Mouse (Mus musculus) CH12.LX (cell line): Measurements from ENCODE around the gene Flt3l. TPM values are rescaled to one million over a fixed set of nuclear protein-coding genes. Genes with fewer than 3 reads are reported as not detected.

ENCODE experiments used
- DNase-seq: peaks from one replicate; pipeline ENCODE4 v3.0.0-alpha.2; 2013; ENCODE audit errors: extremely low read depth
- H3K27ac ChIP-seq: 2 replicates; pipeline ENCODE4 v1.5.1; 2012; ENCODE audit warnings: low read depth, mild to moderate bottlenecking, control low read depth, moderate library complexity; ENCODE audit not compliant: insufficient read depth
- H3K27me3 ChIP-seq: replicated peaks from 2 replicates; pipeline ENCODE3; 2012; ENCODE audit warnings: inconsistent platforms
- H3K36me3 ChIP-seq, 2 experiments: replicated peaks in 1 of 2; 2 replicates each; pipeline versions ENCODE3 to v1.6.1; 2012; ENCODE audit warnings: inconsistent platforms in 1 of 2, low read length in 1 of 2, mild to moderate bottlenecking in 1 of 2, mixed read lengths in 1 of 2, moderate library complexity in 1 of 2; ENCODE audit not compliant: control insufficient read depth in 1 of 2, insufficient read depth in 1 of 2
- H3K4me1 ChIP-seq, 2 experiments: 2 replicates each; pipeline ENCODE4 v1.6.1; 2012; ENCODE audit warnings: inconsistent platforms in 1 of 2, moderate library complexity in 1 of 2; ENCODE audit not compliant: insufficient read depth in 2 of 2, control insufficient read depth in 1 of 2
- H3K4me2 ChIP-seq: 2 replicates; pipeline ENCODE4 v1.6.1; 2012; ENCODE audit warnings: low read depth, mild to moderate bottlenecking, control low read depth; ENCODE audit not compliant: poor library complexity, insufficient read depth, severe bottlenecking
- H3K4me3 ChIP-seq, 3 experiments: fragments of 150-350 bp in 1 of 3; sonication (generic) in 1 of 3; replicated peaks in 1 of 3; 2 replicates each; pipeline versions ENCODE3 to v1.5.1; 2011 to 2012; ENCODE audit warnings: low read depth in 2 of 3, low read length in 2 of 3, mild to moderate bottlenecking in 2 of 3, moderate library complexity in 2 of 3, control low read depth in 1 of 3, improper control_type of control experiment in 1 of 3, inconsistent platforms in 1 of 3, mixed read lengths in 1 of 3; ENCODE audit not compliant: poor library complexity in 1 of 3
- H3K79me2 ChIP-seq: replicated peaks from 2 replicates; pipeline ENCODE4 v1.6.1; 2012; ENCODE audit warnings: mild to moderate bottlenecking, moderate library complexity; ENCODE audit not compliant: control insufficient read depth, poor library complexity, insufficient read depth, severe bottlenecking; ENCODE audit errors: extremely low read depth
- H3K9ac ChIP-seq: 2 replicates; pipeline ENCODE4 v1.6.1; 2012; ENCODE audit warnings: low read depth, mild to moderate bottlenecking, control low read depth, moderate library complexity; ENCODE audit not compliant: insufficient read depth
- H3K9me3 ChIP-seq: replicated peaks from 2 replicates; pipeline ENCODE3; 2012; ENCODE audit warnings: low read length, inconsistent platforms, mixed read lengths
- BHLHE40 ChIP-seq: IDR thresholded peaks from 2 replicates; pipeline ENCODE4 v1.6.1; 2011; ENCODE audit warnings: mild to moderate bottlenecking, low read depth, low read length, improper control_type of control experiment
- CTCF ChIP-seq, 2 experiments: IDR thresholded peaks in 1 of 2; conservative IDR thresholded peaks in 1 of 2; 2 replicates each; pipeline ENCODE4 v1.5.1; 2011 to 2012; ENCODE audit warnings: low read depth in 2 of 2, low read length in 2 of 2, improper control_type of control experiment in 1 of 2, inconsistent platforms in 1 of 2, mild to moderate bottlenecking in 1 of 2, moderate library complexity in 1 of 2
- ELF1 ChIP-seq: IDR thresholded peaks from 2 replicates; pipeline ENCODE4 v1.6.1; 2014; ENCODE audit warnings: low read depth, mild to moderate bottlenecking, inconsistent platforms, low read length, improper control_type of control experiment
- EP300 ChIP-seq: IDR thresholded peaks from 2 replicates; pipeline ENCODE4 v1.6.1; 2011; ENCODE audit warnings: low read length, improper control_type of control experiment
- ETS1 ChIP-seq: conservative IDR thresholded peaks from 2 replicates; pipeline ENCODE4 v1.6.1; 2012; ENCODE audit warnings: low read depth, mild to moderate bottlenecking, inconsistent platforms, low read length, improper control_type of control experiment, moderate library complexity
- HCFC1 ChIP-seq: IDR thresholded peaks from 2 replicates; pipeline ENCODE4 v1.6.1; 2012; ENCODE audit warnings: low read depth, mild to moderate bottlenecking, inconsistent platforms, low read length, improper control_type of control experiment
- IRF4 ChIP-seq: IDR thresholded peaks from 2 replicates; pipeline ENCODE4 v1.6.1; 2014; ENCODE audit warnings: low read depth, mild to moderate bottlenecking, inconsistent platforms, low read length, improper control_type of control experiment
- KAT2A ChIP-seq: IDR thresholded peaks from 2 replicates; pipeline ENCODE4 v1.6.1; 2012; ENCODE audit warnings: low read length, improper control_type of control experiment, inconsistent platforms; ENCODE audit not compliant: insufficient replicate concordance
- MAX ChIP-seq: IDR thresholded peaks from 2 replicates; pipeline ENCODE4 v1.6.1; 2011; ENCODE audit warnings: low read length, improper control_type of control experiment
- MAZ ChIP-seq: IDR thresholded peaks from 2 replicates; pipeline ENCODE4 v1.6.1; 2012; ENCODE audit warnings: low read depth, mild to moderate bottlenecking, inconsistent platforms, low read length, improper control_type of control experiment, moderate library complexity
- MEF2A ChIP-seq: IDR thresholded peaks from 2 replicates; pipeline ENCODE4 v1.6.1; 2014; ENCODE audit warnings: low read depth, mild to moderate bottlenecking, inconsistent platforms, low read length, improper control_type of control experiment, borderline replicate concordance
- MXI1 ChIP-seq: IDR thresholded peaks from 2 replicates; pipeline ENCODE4 v1.6.1; 2011; ENCODE audit warnings: mild to moderate bottlenecking, low read depth, low read length, improper control_type of control experiment
- MYC ChIP-seq: IDR thresholded peaks from 2 replicates; pipeline ENCODE4 v1.6.1; 2011; ENCODE audit warnings: low read depth, mild to moderate bottlenecking, improper control_type of control experiment, low read length
- NELFE ChIP-seq: IDR thresholded peaks from 2 replicates; pipeline ENCODE4 v1.6.1; 2011; ENCODE audit warnings: low read depth, low read length, improper control_type of control experiment
- PAX5 ChIP-seq: IDR thresholded peaks from 2 replicates; pipeline ENCODE4 v1.6.1; 2012; ENCODE audit warnings: low read length, inconsistent platforms, mixed read lengths
- RAD21 ChIP-seq: IDR thresholded peaks from 2 replicates; pipeline ENCODE4 v1.6.1; 2011; ENCODE audit warnings: low read depth, mild to moderate bottlenecking, low read length, improper control_type of control experiment, moderate library complexity
- RCOR1 ChIP-seq: conservative IDR thresholded peaks from 2 replicates; pipeline ENCODE4 v1.6.1; 2012; ENCODE audit warnings: low read depth, mild to moderate bottlenecking, inconsistent platforms, low read length, improper control_type of control experiment
- SIN3A ChIP-seq: IDR thresholded peaks from 2 replicates; pipeline ENCODE4 v1.6.1; 2012; ENCODE audit warnings: low read length, improper control_type of control experiment, inconsistent platforms
- SMC3 ChIP-seq: IDR thresholded peaks from 2 replicates; pipeline ENCODE4 v1.6.1; 2011; ENCODE audit warnings: low read depth, low read length, improper control_type of control experiment
- TCF12 ChIP-seq: IDR thresholded peaks from 2 replicates; pipeline ENCODE4 v1.6.1; 2014; ENCODE audit warnings: low read depth, mild to moderate bottlenecking, inconsistent platforms, low read length, improper control_type of control experiment
- USF1 ChIP-seq: IDR thresholded peaks from 2 replicates; pipeline ENCODE4 v1.6.1; 2014; ENCODE audit warnings: low read depth, mild to moderate bottlenecking, inconsistent platforms, low read length, improper control_type of control experiment
- USF2 ChIP-seq: conservative IDR thresholded peaks from 2 replicates; pipeline ENCODE4 v1.6.1; 2011; ENCODE audit warnings: low read depth, low read length, improper control_type of control experiment
- ZC3H11A ChIP-seq: IDR thresholded peaks from 2 replicates; pipeline ENCODE4 v1.6.1; 2012; ENCODE audit warnings: low read depth, mild to moderate bottlenecking, inconsistent platforms, low read length, improper control_type of control experiment
- ZKSCAN1 ChIP-seq: IDR thresholded peaks from 2 replicates; pipeline ENCODE4 v1.6.1; 2012; ENCODE audit warnings: low read depth, inconsistent platforms, low read length, improper control_type of control experiment, borderline replicate concordance
- dilution Hi-C: fragments of 300-500 bp; cut with MboI; formaldehyde crosslinking; loops from 2 replicates; pipeline ENCODE4 v1.14.3; 2020; ENCODE audit warnings: low sequenced_read_pairs; ENCODE audit not compliant: extremely low pct_unique_long_range_greater_than_20kb, extremely low pct_ligation_motif_present
- in situ Hi-C: fragments of 300-500 bp; cut with MboI; formaldehyde crosslinking; loops from 3 replicates; pipeline ENCODE4 v1.14.3; 2019; ENCODE audit warnings: low sequenced_read_pairs, low pct_ligation_motif_present, low pct_unique_long_range_greater_than_20kb, mixed read lengths
- polyA plus RNA-seq: library from polyadenylated mRNA; unstranded; fragments of >175 nt; gene quantifications from 2 replicates; pipeline ENCODE4 v1.2.1, GENCODE M21; 2012; ENCODE audit warnings: low read depth; ENCODE audit not compliant: insufficient read length
- total RNA-seq, 2 experiments: library from RNA; depleted of rRNA; stranded (reverse); fragments of 300-350 nt in 1 of 2; fragments of >200 nt in 1 of 2; gene quantifications; 2 replicates each; pipeline ENCODE4 v1.2.3; 2012 to 2014

Flt3l gene
- total and polyA plus RNA-seq, 3 experiments, result 4.6 to 14.9 (median 4.9) TPM

- H3K9ac ChIP-seq, result no peak overlapping the region
- no peak for TF ChIP-seq PAX5
- no peak for TF ChIP-seq MAX
- no peak for TF ChIP-seq RAD21
- TF ChIP-seq EP300, result no peak
- no peak for TF ChIP-seq USF2
- TF ChIP-seq TCF12, result no peak
- no peak for TF ChIP-seq SIN3A
- no peak for TF ChIP-seq IRF4
- TF ChIP-seq CTCF (conservative IDR thresholded peaks at IDR 0.05 in 1 of 2, IDR thresholded peaks at IDR 0.05 in 1 of 2; ENCODE audit: low read depth in 2 of 2, low read length in 2 of 2), result no peak
- no peak for TF ChIP-seq BHLHE40
- TF ChIP-seq MEF2A, result no peak
- no peak for TF ChIP-seq ELF1
- TF ChIP-seq ZKSCAN1, result no peak
- no peak for TF ChIP-seq MYC
- TF ChIP-seq MAZ, result no peak
- no peak for TF ChIP-seq ZC3H11A
- no peak for TF ChIP-seq USF1
- in situ Hi-C loops, result no loop called here
Measured at GRCm38 (mm10) chr7:45176356-45176755, 40.1 kb upstream of the Flt3l start.

GRCm38 (mm10) chr7:45175929-45176328 is 39.7 kb upstream of the Flt3l start:
- Histone ChIP-seq H3K4me3 (no peak overlapping the region), H3K4me2 (no peak overlapping the region), H3K27me3 (peaks cover 68% of the 10 kb centered on the region), H3K27ac (no peak overlapping the region), H3K9me3 (peaks cover 12% of the 10 kb centered on the region), H3K9ac (no peak overlapping the region), H3K36me3 (no peaks in the 10 kb centered on the region), H3K4me1 (peaks cover 7 to 10% of the 10 kb centered on the region in 2 experiments), H3K79me2 (no peaks in the 10 kb centered on the region)
- no peak for DNase-seq
- in situ Hi-C loops (no loop called here), dilution Hi-C loops (no loop called here)
- no peak for TF ChIP-seq RCOR1
- no peak for TF ChIP-seq CTCF (conservative IDR thresholded peaks at IDR 0.05 in 1 of 2, IDR thresholded peaks at IDR 0.05 in 1 of 2; ENCODE audit: low read depth in 2 of 2, low read length in 2 of 2)
- TF ChIP-seq SMC3, result no peak
- no peak for TF ChIP-seq HCFC1
- no peak for TF ChIP-seq NELFE
- TF ChIP-seq ELF1, result no peak
- no peak for TF ChIP-seq KAT2A
- no peak for TF ChIP-seq ETS1
- no peak for TF ChIP-seq MXI1

More at GRCm38 (mm10) chr7:45176356-45176755, 40.1 kb upstream of the Flt3l start:
- peaks cover 12% of the 10 kb centered on the region for H3K9me3 ChIP-seq
- no peak overlapping the region for H3K4me3 ChIP-seq
- H3K36me3 ChIP-seq, result no peaks in the 10 kb centered on the region
- H3K4me1 ChIP-seq, result peaks cover 7 to 10% of the 10 kb centered on the region in 2 experiments
- H3K27me3 ChIP-seq, result peaks cover 72% of the 10 kb centered on the region
- dilution Hi-C loops, result no loop called here
- H3K4me2 ChIP-seq, result no peak overlapping the region
- no peak for DNase-seq
- no peak overlapping the region for H3K27ac ChIP-seq
- no peaks in the 10 kb centered on the region for H3K79me2 ChIP-seq
